Mouse (Mus musculus) embryo, embryonic 10.5 days (tissue): ENCODE measurements around the gene Rpp38.

Experiments
- DNase-seq: peaks from one replicate; pipeline ENCODE4 v3.0.0-alpha.2; 2015; ENCODE audit warnings: low spot score

Gene Rpp38

GRCm38 (mm10) chr2:3285709-3286108, 46.7 kb downstream of the Rpp38 start:
- DNase-seq: no peak

GRCm38 (mm10) chr2:3285181-3285530, 47.3 kb downstream of the Rpp38 start:
- DNase-seq: no peak

GRCm38 (mm10) chr2:3284473-3285180, 47.8 kb downstream of the Rpp38 start:
- DNase-seq: peak; percentile 77

GRCm38 (mm10) chr2:3283602-3284472, 48.6 kb downstream of the Rpp38 start, which contains the start of gene Nmt2:
Gene Nmt2 (plus strand): TSS chr2:3284212.
- peak; percentile 100 for DNase-seq

GRCm38 (mm10) chr2:3282866-3283601, 49.4 kb downstream of the Rpp38 start:
- no peak for DNase-seq

GRCm38 (mm10) chr2:3281311-3281710, 51.1 kb downstream of the Rpp38 start:
- no peak for DNase-seq
